Mouse (Mus musculus): Measurements from ENCODE around the gene Hoxb4.

GRCm38 (mm10) chr11:96347717-96348116 is 29.6 kb downstream of the Hoxb4 start:
- no peak for TF ChIP-seq POLR2A (IDR thresholded peaks at IDR 0.05; ENCODE audit: control insufficient read depth, extremely low read depth, insufficient read depth, low read length, poor library complexity)
- no peak for TF ChIP-seq CTCF (IDR thresholded peaks at IDR 0.05; ENCODE audit: borderline replicate concordance, control insufficient read depth, extremely low read depth, insufficient read depth, low read length, poor library complexity)
